Mouse (Mus musculus) brain, adult 2 months (tissue): ENCODE measurements at regions not wholly inside any gene's neighbourhood (a gene's known extent, or its start where the extent isn't known, plus 50 kb on each side); places are given as distances from the start of the nearest gene placed in this dataset.

ENCODE experiments used
- DNase-seq: peaks from one replicate; pipeline ENCODE4 v3.0.0; 2011; ENCODE audit warnings: low read depth, low spot score

- peak; percentile 73 for DNase-seq
Measured at GRCm38 (mm10) chr1:153962161-153962720, 62.2 kb upstream of the Teddm2 start.

GRCm38 (mm10) chr1:153963744-153964342 is 63.8 kb upstream of the Teddm2 start:
- no peak for DNase-seq

- no peak for DNase-seq
Measured at GRCm38 (mm10) chr1:153969401-153969800, 69.4 kb upstream of the Teddm2 start.

GRCm38 (mm10) chr1:153974300-153974699 is 74.3 kb upstream of the Teddm2 start:
- DNase-seq, result no peak

- DNase-seq, result peak; percentile 45
Measured at GRCm38 (mm10) chr1:153977963-153978726, 78.1 kb upstream of the Teddm2 start.

- DNase-seq, result peak; percentile 83
Measured at GRCm38 (mm10) chr1:153980886-153981285, 80.9 kb upstream of the Teddm2 start.

GRCm38 (mm10) chr1:153985595-153985994 is 85.6 kb upstream of the Teddm2 start:
- no peak for DNase-seq

GRCm38 (mm10) chr1:153986632-153987031 is 86.6 kb upstream of the Teddm2 start:
- no peak for DNase-seq

GRCm38 (mm10) chr1:153988297-153988696 is 88.3 kb upstream of the Teddm2 start:
- no peak for DNase-seq

- no peak for DNase-seq
Measured at GRCm38 (mm10) chr1:153990651-153991435, 90.8 kb upstream of the Teddm2 start.

- no peak for DNase-seq
Measured at GRCm38 (mm10) chr1:153992466-153992865, 92.4 kb upstream of the Teddm2 start.

GRCm38 (mm10) chr1:153994871-153995270 is 94.8 kb upstream of the Teddm2 start:
- peak; percentile 93 for DNase-seq

GRCm38 (mm10) chr1:153997201-153998181 is 97.5 kb upstream of the Teddm2 start:
- DNase-seq, result peak; percentile 95

- no peak for DNase-seq
Measured at GRCm38 (mm10) chr1:153999776-154000175, 99.7 kb upstream of the Teddm2 start.

GRCm38 (mm10) chr1:154003669-154004068 is 103.6 kb upstream of the Teddm2 start:
- no peak for DNase-seq

- no peak for DNase-seq
Measured at GRCm38 (mm10) chr1:154004647-154005046, 104.6 kb upstream of the Teddm2 start.

- peak; percentile 14 for DNase-seq
Measured at GRCm38 (mm10) chr1:154006055-154006454, 106.0 kb upstream of the Teddm2 start.

GRCm38 (mm10) chr1:154007440-154007839 is 107.4 kb upstream of the Teddm2 start:
- no peak for DNase-seq

GRCm38 (mm10) chr1:154008593-154009310 is 108.7 kb upstream of the Teddm2 start:
- peak; percentile 9 for DNase-seq

- no peak for DNase-seq
Measured at GRCm38 (mm10) chr1:154010681-154011080, 110.7 kb upstream of the Teddm2 start.
